Mouse (Mus musculus): ENCODE measurements around the gene Pacrg.

Pacrg gene

GRCm38 (mm10) chr17:10840148-10840707, at the start of gene Pacrg, which contains the start of gene Prkn:
Gene Pacrg, minus strand, starts transcription at chr17:10840311.
Gene Prkn, plus strand, starts transcription at chr17:10840384.
- peak; percentile 97 for DNase-seq (ENCODE audit: low read depth)

- DNase-seq (ENCODE audit: low read depth): no peak
Observed at GRCm38 (mm10) chr17:10887924-10888323, 47.8 kb upstream of the Pacrg start.

GRCm38 (mm10) chr17:10882260-10882659, 42.1 kb upstream of the Pacrg start:
- DNase-seq (ENCODE audit: low read depth): no peak

GRCm38 (mm10) chr17:10878986-10879385, 38.9 kb upstream of the Pacrg start:
- no peak for DNase-seq (ENCODE audit: low read depth)

- DNase-seq (ENCODE audit: low read depth): no peak
Observed at GRCm38 (mm10) chr17:10874208-10875187, 34.4 kb upstream of the Pacrg start.

GRCm38 (mm10) chr17:10854207-10854606, 14.1 kb upstream of the Pacrg start:
- no peak for DNase-seq (ENCODE audit: low read depth)

GRCm38 (mm10) chr17:10840731-10841201, 655 bp upstream of the Pacrg start:
- DNase-seq (ENCODE audit: low read depth): peak; percentile 33

GRCm38 (mm10) chr17:10818971-10819370, 21.1 kb downstream of the Pacrg start:
- no peak for DNase-seq (ENCODE audit: low read depth)

GRCm38 (mm10) chr17:10808571-10808970, 31.5 kb downstream of the Pacrg start:
- no peak for DNase-seq (ENCODE audit: low read depth)

GRCm38 (mm10) chr17:10807261-10807998, 32.7 kb downstream of the Pacrg start:
- no peak for DNase-seq (ENCODE audit: low read depth)

GRCm38 (mm10) chr17:10806692-10807091, 33.4 kb downstream of the Pacrg start:
- no peak for DNase-seq (ENCODE audit: low read depth)

GRCm38 (mm10) chr17:10791661-10792060, 48.5 kb downstream of the Pacrg start:
- no peak for DNase-seq (ENCODE audit: low read depth)

GRCm38 (mm10) chr17:10784401-10784920, 55.6 kb downstream of the Pacrg start:
- DNase-seq (ENCODE audit: low read depth): no peak

GRCm38 (mm10) chr17:10776503-10776902, 63.6 kb downstream of the Pacrg start:
- no peak for DNase-seq (ENCODE audit: low read depth)

GRCm38 (mm10) chr17:10774468-10774867, 65.6 kb downstream of the Pacrg start:
- DNase-seq (ENCODE audit: low read depth): no peak

- no peak for DNase-seq (ENCODE audit: low read depth)
Observed at GRCm38 (mm10) chr17:10772207-10772606, 67.9 kb downstream of the Pacrg start.

- DNase-seq (ENCODE audit: low read depth): no peak
Observed at GRCm38 (mm10) chr17:10769873-10770272, 70.2 kb downstream of the Pacrg start.

GRCm38 (mm10) chr17:10766735-10767406, 73.2 kb downstream of the Pacrg start:
- no peak for DNase-seq (ENCODE audit: low read depth)

- no peak for DNase-seq (ENCODE audit: low read depth)
Observed at GRCm38 (mm10) chr17:10764343-10764742, 75.8 kb downstream of the Pacrg start.

GRCm38 (mm10) chr17:10757455-10757854, 82.7 kb downstream of the Pacrg start:
- DNase-seq (ENCODE audit: low read depth): no peak

GRCm38 (mm10) chr17:10744709-10745461, 95.2 kb downstream of the Pacrg start:
- DNase-seq (ENCODE audit: low read depth): no peak
